20 mouse cellular contexts compared by ENCODE assay signal in genomic region chr19:42135070-42135469, GRCm38 (mm10). TPM values are rescaled to one million over a fixed set of nuclear protein-coding genes. Genes with fewer than 3 reads are reported as not detected.
A peak's percentile ranks its signal among the peaks of the same experiment; 100 is the strongest.
DNase-seq lines count a peak whose midpoint lies in the region; ATAC-seq and TF ChIP-seq lines count a peak whose summit lies in the region.
"Had no signal": no experiment of that assay in that cellular context is flagged by ENCODE, and none has a peak within 500 bp of the region (broad histone marks: within the 10 kb centered on the region; RNA-seq: fewer than 3 reads in every experiment).

No protein-coding gene starts in this region.

- H3K9me3 ChIP-seq in E14TG2a.4 (ENCODE audit: low read length) (no peaks in the 10 kb centered on the region), ES-Bruce4 (replicated peaks; ENCODE audit: control insufficient read depth, insufficient read depth, low read length, poor library complexity, severe bottlenecking) (no peaks in the 10 kb centered on the region)
- no peaks in the 10 kb centered on the region for H3K9me3 ChIP-seq in liver, embryonic 13.5 days (replicated peaks)
- no peaks in the 10 kb centered on the region for H3K9me3 ChIP-seq in liver, embryonic 16.5 days (replicated peaks; ENCODE audit: control insufficient read depth, low read length)
- H3K9me3 ChIP-seq: embryonic facial prominence, embryonic 12.5 days; embryonic facial prominence, embryonic 15.5 days; forebrain, embryonic 15.5 days; hindbrain, embryonic 12.5 days; hindbrain, embryonic 15.5 days had no signal

- peak; percentile 77 for ATAC-seq in liver, embryonic 13.5 days (ENCODE audit: low read depth)
- ATAC-seq in liver, embryonic 16.5 days (ENCODE audit: low read depth): peak; percentile 55; the same call in 1 of the 2 replicates
- ATAC-seq in megakaryocyte progenitor cell, adult 5-6 weeks (replicated peaks; ENCODE audit: poor library complexity): no peak
- ATAC-seq: forebrain, embryonic 15.5 days; Patski had no signal

- TF ChIP-seq EP300 in ES-Bruce4 (IDR thresholded peaks at IDR 0.05; ENCODE audit: insufficient read depth, low read depth, low read length): no peak

- peak overlapping the region; percentile 91 for H3K27ac ChIP-seq in ES-Bruce4 (ENCODE audit: insufficient read depth, low read length)
- H3K27ac ChIP-seq in liver, embryonic 13.5 days: peak overlapping the region; percentile 14; the same call in 1 of the 2 replicates
- no peak overlapping the region for H3K27ac ChIP-seq in liver, embryonic 16.5 days (ENCODE audit: low read length)
- H3K27ac ChIP-seq: embryonic facial prominence, embryonic 12.5 days; embryonic facial prominence, embryonic 15.5 days; forebrain, embryonic 15.5 days; hindbrain, embryonic 12.5 days; hindbrain, embryonic 15.5 days had no signal

- H3K27me3 ChIP-seq in E14TG2a.4 (ENCODE audit: insufficient read depth, low read length): no peaks in the 10 kb centered on the region
- H3K27me3 ChIP-seq in ES-Bruce4 (ENCODE audit: control insufficient read depth, insufficient read depth, low read length, poor library complexity, severe bottlenecking): no peaks in the 10 kb centered on the region
- H3K27me3 ChIP-seq in liver, embryonic 13.5 days: no peaks in the 10 kb centered on the region
- H3K27me3 ChIP-seq in liver, embryonic 16.5 days (ENCODE audit: control insufficient read depth, insufficient read depth, low read depth, low read length): no peaks in the 10 kb centered on the region
- H3K27me3 ChIP-seq: embryonic facial prominence, embryonic 12.5 days; embryonic facial prominence, embryonic 15.5 days; forebrain, embryonic 15.5 days; hindbrain, embryonic 15.5 days; Patski had no signal

- H3K36me3 ChIP-seq in E14TG2a.4 (ENCODE audit: insufficient read depth, low read length) (peaks cover 4% of the 10 kb centered on the region; the same call in 1 of the 2 replicates), ES-Bruce4 (ENCODE audit: control insufficient read depth, insufficient read depth, low read length, poor library complexity, severe bottlenecking) (no peaks in the 10 kb centered on the region)
- no peaks in the 10 kb centered on the region for H3K36me3 ChIP-seq in liver, embryonic 13.5 days
- H3K36me3 ChIP-seq in liver, embryonic 16.5 days (ENCODE audit: control insufficient read depth, insufficient read depth): no peaks in the 10 kb centered on the region
- H3K36me3 ChIP-seq: embryonic facial prominence, embryonic 12.5 days; embryonic facial prominence, embryonic 15.5 days; forebrain, embryonic 15.5 days; hindbrain, embryonic 12.5 days; hindbrain, embryonic 15.5 days had no signal

- H3K4me3 ChIP-seq in E14TG2a.4 (replicated peaks; ENCODE audit: low read length) (peak overlapping the region; percentile 60), ES-Bruce4 (ENCODE audit: low read depth, low read length) (no peak overlapping the region)
- H3K4me3 ChIP-seq in liver, embryonic 13.5 days (replicated peaks): no peak overlapping the region
- H3K4me3 ChIP-seq in liver, embryonic 16.5 days (ENCODE audit: low read depth, low read length): no peak overlapping the region
- H3K4me3 ChIP-seq: embryonic facial prominence, embryonic 12.5 days; embryonic facial prominence, embryonic 15.5 days; forebrain, embryonic 15.5 days; hindbrain, embryonic 12.5 days; hindbrain, embryonic 15.5 days had no signal

- TF ChIP-seq CTCF in E14TG2a.4 (conservative IDR thresholded peaks at IDR 0.05; ENCODE audit: low read length) (no peak), ES-Bruce4 (IDR thresholded peaks at IDR 0.05; ENCODE audit: low read depth, low read length) (no peak)

- peak overlapping the region; percentile 3; the same call in 1 of the 2 replicates for H3K4me2 ChIP-seq in liver, embryonic 13.5 days
- H3K4me2 ChIP-seq in liver, embryonic 16.5 days (ENCODE audit: low read depth, low read length): no peak overlapping the region
- H3K4me2 ChIP-seq: embryonic facial prominence, embryonic 12.5 days; embryonic facial prominence, embryonic 15.5 days; forebrain, embryonic 15.5 days; heart, embryonic 11.5 days; hindbrain, embryonic 12.5 days; hindbrain, embryonic 15.5 days had no signal

- no peak for DNase-seq in liver, embryonic 13.5 days
- no peak for DNase-seq in embryo, embryonic 9.5 days (ENCODE audit: extremely low spot score)
- DNase-seq: adrenal gland, postnatal 10 days; adrenal gland, postnatal 36 days; cerebellum, adult 18-20 months; cerebellum, adult 9-10 months; cerebellum, postnatal 14 days; gastrocnemius, postnatal 14 days; heart, adult 11 months had no signal

- H3K4me1 ChIP-seq in E14TG2a.4 (replicated peaks; ENCODE audit: low read depth, low read length) (peaks cover 89% of the 10 kb centered on the region), ES-Bruce4 (ENCODE audit: control insufficient read depth, insufficient read depth, low read length) (peaks cover 2% of the 10 kb centered on the region)
- peaks cover 28% of the 10 kb centered on the region for H3K4me1 ChIP-seq in liver, embryonic 13.5 days (replicated peaks)
- peaks cover 6% of the 10 kb centered on the region for H3K4me1 ChIP-seq in liver, embryonic 16.5 days (ENCODE audit: control insufficient read depth, low read depth, low read length)
- H3K4me1 ChIP-seq: forebrain, embryonic 15.5 days; hindbrain, embryonic 15.5 days had no signal

- peak overlapping the region; percentile 28; the same call in 1 of the 2 replicates for H3K9ac ChIP-seq in ES-Bruce4 (ENCODE audit: low read depth, poor library complexity, severe bottlenecking)
- no peak overlapping the region for H3K9ac ChIP-seq in liver, embryonic 13.5 days
- no peak overlapping the region for H3K9ac ChIP-seq in liver, embryonic 16.5 days (ENCODE audit: low read depth, low read length)
- H3K9ac ChIP-seq: embryonic facial prominence, embryonic 12.5 days; embryonic facial prominence, embryonic 15.5 days; forebrain, embryonic 15.5 days; hindbrain, embryonic 12.5 days; hindbrain, embryonic 15.5 days had no signal

- TF ChIP-seq POLR2A in ES-Bruce4 (IDR thresholded peaks at IDR 0.05; ENCODE audit: insufficient read depth, low read length): no peak

RNA-seq across cellular contexts. Expression of gene Avpi1, which starts 6.2 kb away (rescaled TPM):
- 44.7 and 49.2 TPM in 2 replicates for polyA plus RNA-seq in ES-Bruce4 (2011; ENCODE audit: insufficient read depth, insufficient read length, low read depth, missing spikeins)
- polyA plus RNA-seq in liver, embryonic 13.5 days (2015; fragmentation: Nextera tagmentation; extraction: Ambion mirVana): 15.6 and 15.8 TPM in 2 replicates
- polyA plus RNA-seq in liver, embryonic 16.5 days (2015; fragmentation: Nextera tagmentation; extraction: Ambion mirVana): 22.5 and 24.8 TPM in 2 replicates
- 5.0 and 7.3 TPM in 2 replicates for total RNA-seq in megakaryocyte progenitor cell, adult 5-6 weeks (2015)
- 4.9 and 5.4 TPM in 2 replicates for total RNA-seq in megakaryocyte progenitor cell, adult 5-6 weeks (2017)

RNA-seq across cellular contexts. Expression of gene Marveld1, which starts 12.1 kb away (rescaled TPM):
- 15.0 and 17.7 TPM in 2 replicates for polyA plus RNA-seq in ES-Bruce4 (2011; ENCODE audit: insufficient read depth, insufficient read length, low read depth, missing spikeins)
- polyA plus RNA-seq in liver, embryonic 13.5 days (2015; fragmentation: Nextera tagmentation; extraction: Ambion mirVana): 1.6 TPM in 2 replicates
- polyA plus RNA-seq in liver, embryonic 16.5 days (2015; fragmentation: Nextera tagmentation; extraction: Ambion mirVana): 2.0 TPM in 2 replicates
- total RNA-seq in megakaryocyte progenitor cell, adult 5-6 weeks (2015): 14.4 and 14.9 TPM in 2 replicates
- 15.0 and 18.8 TPM in 2 replicates for total RNA-seq in megakaryocyte progenitor cell, adult 5-6 weeks (2017)

RNA-seq across cellular contexts. Expression of gene Zfyve27, which starts 28.7 kb away (rescaled TPM):
- polyA plus RNA-seq in ES-Bruce4 (2011; ENCODE audit: insufficient read depth, insufficient read length, low read depth, missing spikeins): 24.4 and 25.0 TPM in 2 replicates
- polyA plus RNA-seq in liver, embryonic 13.5 days (2015; fragmentation: Nextera tagmentation; extraction: Ambion mirVana): 8.2 and 8.4 TPM in 2 replicates
- polyA plus RNA-seq in liver, embryonic 16.5 days (2015; fragmentation: Nextera tagmentation; extraction: Ambion mirVana): 8.5 and 9.9 TPM in 2 replicates
- total RNA-seq in megakaryocyte progenitor cell, adult 5-6 weeks (2015): 10.7 and 13.6 TPM in 2 replicates
- total RNA-seq in megakaryocyte progenitor cell, adult 5-6 weeks (2017): 26.9 and 30.5 TPM in 2 replicates

RNA-seq across cellular contexts. Expression of gene Pi4k2a, which starts 44.8 kb away (rescaled TPM):
- 27.2 and 30.4 TPM in 2 replicates for polyA plus RNA-seq in ES-Bruce4 (2011; ENCODE audit: insufficient read depth, insufficient read length, low read depth, missing spikeins)
- polyA plus RNA-seq in liver, embryonic 13.5 days (2015; fragmentation: Nextera tagmentation; extraction: Ambion mirVana): 9.7 and 9.9 TPM in 2 replicates
- polyA plus RNA-seq in liver, embryonic 16.5 days (2015; fragmentation: Nextera tagmentation; extraction: Ambion mirVana): 2.9 and 4.0 TPM in 2 replicates
- total RNA-seq in megakaryocyte progenitor cell, adult 5-6 weeks (2015): 8.9 and 9.4 TPM in 2 replicates
- 5.5 and 7.4 TPM in 2 replicates for total RNA-seq in megakaryocyte progenitor cell, adult 5-6 weeks (2017)

RNA-seq across cellular contexts. Expression of gene Morn4, which starts 48.9 kb away (rescaled TPM):
- 18.8 and 19.6 TPM in 2 replicates for polyA plus RNA-seq in ES-Bruce4 (2011; ENCODE audit: insufficient read depth, insufficient read length, low read depth, missing spikeins)
- polyA plus RNA-seq in liver, embryonic 13.5 days (2015; fragmentation: Nextera tagmentation; extraction: Ambion mirVana): 2.6 and 2.8 TPM in 2 replicates
- polyA plus RNA-seq in liver, embryonic 16.5 days (2015; fragmentation: Nextera tagmentation; extraction: Ambion mirVana): 1.1 TPM in 2 replicates
- total RNA-seq in megakaryocyte progenitor cell, adult 5-6 weeks (2015): 0.67 and 1.4 TPM in 2 replicates
- total RNA-seq in megakaryocyte progenitor cell, adult 5-6 weeks (2017): 0.30 and 0.54 TPM in 2 replicates
